Mouse (Mus musculus): ENCODE data around the gene Plxnb3.

- no peak for TF ChIP-seq CTCF (IDR thresholded peaks at IDR 0.05; ENCODE audit: control insufficient read depth, insufficient read depth, insufficient read length)
- no peak for TF ChIP-seq MAX (IDR thresholded peaks at IDR 0.05)
- no peak for TF ChIP-seq USF1 (IDR thresholded peaks at IDR 0.05; ENCODE audit: low read depth)
- TF ChIP-seq MYOG (IDR thresholded peaks at IDR 0.05; ENCODE audit: control insufficient read depth, extremely low read depth, insufficient read length) = no peak
- no peak for TF ChIP-seq FOSL1 (IDR thresholded peaks at IDR 0.05; ENCODE audit: insufficient read depth, low read length, poor library complexity, severe bottlenecking)
- TF ChIP-seq MYOD1 (IDR thresholded peaks at IDR 0.05; ENCODE audit: control insufficient read depth, insufficient read length, low read depth) = no peak
Measured at GRCm38 (mm10) chrX:73793039-73793438, 36.1 kb downstream of the Plxnb3 start.
